Mouse (Mus musculus): ENCODE measurements around the gene Jkamp. TPM values are rescaled to one million over a fixed set of nuclear protein-coding genes. Genes with fewer than 3 reads are reported as not detected.

Gene Jkamp
- 10 to 100 TPM; 19.9 to 21.9 TPM for total RNA-seq (2021)
- polyA plus RNA-seq (2012; rRNA removed), result 60.4 and 100 TPM in 2 replicates
- long read RNA-seq, transcript Jkamp-201 (7 exons, 1,292 nt), result major isoform, 26 of 35 reads
- long read RNA-seq, transcript Jkamp-202 (7 exons, 1,874 nt), result minor isoform, 6 of 35 reads
- long read RNA-seq, partial matches to known transcripts, result 0 of 35 reads
- long read RNA-seq, other reads (novel, unspliced or antisense), result 3 of 35 reads

GRCm38 (mm10) chr12:72085329-72086165 lies at the start of gene Jkamp, which contains the start of gene L3hypdh:
Jkamp (plus strand) TSS chr12:72085589.
L3hypdh (minus strand) TSS chr12:72085439.
- Histone ChIP-seq H3K4me1 (ENCODE audit: control insufficient read depth, insufficient read depth, low read length) (peaks cover 2% of the 10 kb centered on the region; the same call in 1 of the 2 replicates), H3K4me3 (peak within 1 kb of the TSS; percentile 94), H3K36me3 (ENCODE audit: control insufficient read depth, insufficient read depth, low read length) (0 out of 2 replicates have a peak, but pooled peaks cover 3% of the 10 kb centered on the region), H3K27ac (peak within 1 kb of the TSS; percentile 91), H3K79me2 (replicated peaks; ENCODE audit: control insufficient read depth, insufficient read depth, low read length) (no peaks in the 10 kb centered on the region), H3K27me3 (ENCODE audit: control insufficient read depth, insufficient read depth, low read length) (no peaks in the 10 kb centered on the region), H3K9ac (ENCODE audit: low read depth, low read length) (peak within 1 kb of the TSS; percentile 83)
- TF ChIP-seq POLR2A (IDR thresholded peaks at IDR 0.05; ENCODE audit: insufficient read depth, low read depth, low read length) (no peak; the same call in none of the 2 replicates), CTCF (IDR thresholded peaks at IDR 0.05) (peak; percentile 52), EP300 (IDR thresholded peaks at IDR 0.05; ENCODE audit: insufficient read depth, low read depth, low read length) (peak; percentile 38; the same call in 1 of the 2 replicates)
- intact Hi-C loops (cut with DNase I), result loop anchor here (10.0 kb wide), 1 partner anchor 449 kb away; the partner anchor contains the start of gene Pcnx4
- peak; percentile 98 to 100 for DNase-seq
- WGBS, result under 1% methylated on average over 60 of the region's 60 CpGs

GRCm38 (mm10) chr12:72036097-72036661 lies 49.2 kb upstream of the Jkamp start:
- DNase-seq, result no peak
- H3K4me1 ChIP-seq (ENCODE audit: control insufficient read depth, insufficient read depth, low read length), result no peaks in the 10 kb centered on the region; the same call in none of the 2 replicates
- TF ChIP-seq CTCF (IDR thresholded peaks at IDR 0.05), result no peak
- no peak for TF ChIP-seq EP300 (IDR thresholded peaks at IDR 0.05; ENCODE audit: insufficient read depth, low read depth, low read length)
- no peak for TF ChIP-seq POLR2A (IDR thresholded peaks at IDR 0.05; ENCODE audit: insufficient read depth, low read depth, low read length)
- no peak overlapping the region for H3K27ac ChIP-seq
- no peaks in the 10 kb centered on the region for H3K27me3 ChIP-seq (ENCODE audit: control insufficient read depth, insufficient read depth, low read length)
- H3K4me3 ChIP-seq, result no peak overlapping the region
- intact Hi-C loops (cut with DNase I), result no loop called here
- no peak overlapping the region for H3K9ac ChIP-seq (ENCODE audit: low read depth, low read length)
- no peaks in the 10 kb centered on the region; the same call in 1 of the 2 replicates for H3K36me3 ChIP-seq (ENCODE audit: control insufficient read depth, insufficient read depth, low read length)
- no peaks in the 10 kb centered on the region for H3K79me2 ChIP-seq (replicated peaks; ENCODE audit: control insufficient read depth, insufficient read depth, low read length)
- WGBS, result 64% methylated on average over 9 of the region's 9 CpGs

- 58% methylated on average over 6 of the region's 6 CpGs for WGBS
- Histone ChIP-seq H3K9ac (ENCODE audit: low read depth, low read length) (no peak overlapping the region), H3K79me2 (replicated peaks; ENCODE audit: control insufficient read depth, insufficient read depth, low read length) (no peaks in the 10 kb centered on the region), H3K27me3 (ENCODE audit: control insufficient read depth, insufficient read depth, low read length) (no peaks in the 10 kb centered on the region), H3K27ac (no peak overlapping the region), H3K4me3 (no peak overlapping the region), H3K36me3 (ENCODE audit: control insufficient read depth, insufficient read depth, low read length) (no peaks in the 10 kb centered on the region; the same call in 1 of the 2 replicates), H3K4me1 (ENCODE audit: control insufficient read depth, insufficient read depth, low read length) (no peaks in the 10 kb centered on the region; the same call in 1 of the 2 replicates)
- DNase-seq, result no peak
- intact Hi-C loops (cut with DNase I), result no loop called here
- TF ChIP-seq POLR2A (IDR thresholded peaks at IDR 0.05; ENCODE audit: insufficient read depth, low read depth, low read length), result no peak
- no peak for TF ChIP-seq EP300 (IDR thresholded peaks at IDR 0.05; ENCODE audit: insufficient read depth, low read depth, low read length)
- TF ChIP-seq CTCF (IDR thresholded peaks at IDR 0.05), result no peak
Observed at GRCm38 (mm10) chr12:72037049-72037448, 48.3 kb upstream of the Jkamp start.

GRCm38 (mm10) chr12:72038866-72039265 lies 46.5 kb upstream of the Jkamp start:
- no peak overlapping the region; the same call in 1 of the 2 replicates for H3K27ac ChIP-seq
- TF ChIP-seq CTCF (IDR thresholded peaks at IDR 0.05), result no peak
- TF ChIP-seq POLR2A (IDR thresholded peaks at IDR 0.05; ENCODE audit: insufficient read depth, low read depth, low read length), result no peak
- TF ChIP-seq EP300 (IDR thresholded peaks at IDR 0.05; ENCODE audit: insufficient read depth, low read depth, low read length), result no peak
- no peaks in the 10 kb centered on the region; the same call in 1 of the 2 replicates for H3K4me1 ChIP-seq (ENCODE audit: control insufficient read depth, insufficient read depth, low read length)
- H3K27me3 ChIP-seq (ENCODE audit: control insufficient read depth, insufficient read depth, low read length), result no peaks in the 10 kb centered on the region
- DNase-seq, result no peak
- H3K9ac ChIP-seq (ENCODE audit: low read depth, low read length), result no peak overlapping the region
- H3K4me3 ChIP-seq, result no peak overlapping the region
- no peaks in the 10 kb centered on the region for H3K79me2 ChIP-seq (replicated peaks; ENCODE audit: control insufficient read depth, insufficient read depth, low read length)
- intact Hi-C loops (cut with DNase I), result no loop called here
- H3K36me3 ChIP-seq (ENCODE audit: control insufficient read depth, insufficient read depth, low read length), result no peaks in the 10 kb centered on the region; the same call in 1 of the 2 replicates
- WGBS, result 36% methylated on average over 2 of the region's 2 CpGs

- Histone ChIP-seq H3K27ac (no peak overlapping the region; the same call in 1 of the 2 replicates), H3K27me3 (ENCODE audit: control insufficient read depth, insufficient read depth, low read length) (no peaks in the 10 kb centered on the region), H3K79me2 (replicated peaks; ENCODE audit: control insufficient read depth, insufficient read depth, low read length) (no peaks in the 10 kb centered on the region), H3K36me3 (ENCODE audit: control insufficient read depth, insufficient read depth, low read length) (no peaks in the 10 kb centered on the region; the same call in 1 of the 2 replicates), H3K4me3 (no peak overlapping the region), H3K9ac (ENCODE audit: low read depth, low read length) (no peak overlapping the region), H3K4me1 (ENCODE audit: control insufficient read depth, insufficient read depth, low read length) (no peaks in the 10 kb centered on the region; the same call in 1 of the 2 replicates)
- no peak for TF ChIP-seq EP300 (IDR thresholded peaks at IDR 0.05; ENCODE audit: insufficient read depth, low read depth, low read length)
- intact Hi-C loops (cut with DNase I), result no loop called here
- no peak for DNase-seq
- 41% methylated on average over 8 of the region's 8 CpGs for WGBS
Observed at GRCm38 (mm10) chr12:72039501-72039900, 45.9 kb upstream of the Jkamp start.

Measured in heart, adult 2 months (tissue).